Mouse (Mus musculus) embryonic facial prominence, embryonic 11.5 days (tissue): ENCODE data around the gene Ipo5. TPM values are rescaled to one million over a fixed set of nuclear protein-coding genes. Genes with fewer than 3 reads are reported as not detected.
A peak's percentile ranks its signal among the peaks of the same experiment; 100 is the strongest.

Experiments
- ATAC-seq: fragments of 200-750 bp; cut with Nextera tagmentation; replicated peaks from 2 replicates; pipeline ENCODE4 v1.8.0; 2017; ENCODE audit warnings: low read depth; ENCODE audit not compliant: insufficient number of reproducible peaks, low FRiP score, low TSS enrichment
- DNase-seq: peaks from one replicate; pipeline ENCODE4 v3.0.0-alpha.2; 2015; ENCODE audit warnings: low spot score
- H3K27ac ChIP-seq: fragments of 300-500 bp; sonication (generic); replicated peaks from 2 replicates; pipeline ENCODE4 v1.5.1; 2014; ENCODE audit warnings: mild to moderate bottlenecking, low read depth, low read length, control low read depth
- H3K27me3 ChIP-seq: fragments of 300-500 bp; sonication (generic); 2 replicates; pipeline ENCODE4 v1.6.1; 2014; ENCODE audit warnings: mild to moderate bottlenecking, low read length, moderate library complexity, mixed read lengths; ENCODE audit not compliant: control insufficient read depth, insufficient read depth
- H3K36me3 ChIP-seq: fragments of 300-500 bp; sonication (generic); replicated peaks from 2 replicates; pipeline ENCODE4 v1.6.1; 2014; ENCODE audit warnings: low read depth, mild to moderate bottlenecking, low read length, moderate library complexity, mixed read lengths; ENCODE audit not compliant: control insufficient read depth, insufficient read depth
- H3K4me1 ChIP-seq: fragments of 300-500 bp; sonication (generic); 2 replicates; pipeline ENCODE4 v1.6.1; 2014; ENCODE audit warnings: low read length, mixed read lengths; ENCODE audit not compliant: control insufficient read depth, insufficient read depth
- H3K4me2 ChIP-seq: fragments of 300-500 bp; sonication (generic); 2 replicates; pipeline ENCODE4 v1.6.1; 2014; ENCODE audit warnings: low read depth, mild to moderate bottlenecking, control low read depth, low read length, moderate library complexity
- H3K4me3 ChIP-seq: fragments of 300-500 bp; sonication (generic); 2 replicates; pipeline ENCODE4 v1.5.1; 2014; ENCODE audit warnings: low read depth, low read length, control low read depth
- H3K9ac ChIP-seq: fragments of 300-500 bp; sonication (generic); replicated peaks from 2 replicates; pipeline ENCODE4 v1.6.1; 2014; ENCODE audit warnings: mild to moderate bottlenecking, control low read depth, low read length
- H3K9me3 ChIP-seq: fragments of 300-500 bp; sonication (generic); replicated peaks from 2 replicates; pipeline ENCODE4 v1.6.1; 2016; ENCODE audit warnings: mild to moderate bottlenecking, low read length, inconsistent platforms, mixed read lengths; ENCODE audit not compliant: control insufficient read depth
- WGBS: fragments of 180-500 bp; shearing (Covaris S2); extraction: QIAGEN DNeasy Blood & Tissue Kit; methylation state at CpG from one replicate; pipeline ENCODE4 v1.1.7; 2014; 5-methylcytosine and 5-hydroxymethylcytosine counted together
- polyA plus RNA-seq: library from polyadenylated mRNA; unstranded; fragments of >200 nt; fragmentation: Nextera tagmentation; extraction: Ambion mirVana; gene quantifications from 2 replicates; pipeline ENCODE4 v1.2.1, GENCODE M21; 2014

The Ipo5 gene
- polyA plus RNA-seq, 1 experiment from 2014 or later, result 151 TPM

- no peaks in the 10 kb centered on the region for H3K36me3 ChIP-seq
- H3K9ac ChIP-seq, result no peak overlapping the region
- no peak overlapping the region for H3K4me3 ChIP-seq
- H3K4me1 ChIP-seq, result no peaks in the 10 kb centered on the region
- H3K4me2 ChIP-seq, result no peak overlapping the region
- no peaks in the 10 kb centered on the region for H3K27me3 ChIP-seq
- ATAC-seq (no peak), DNase-seq (no peak)
- H3K9me3 ChIP-seq, result no peaks in the 10 kb centered on the region
- no peak overlapping the region for H3K27ac ChIP-seq
- WGBS, result 80% methylated on average over 11 of the region's 11 CpGs
Measured at GRCm38 (mm10) chr14:120896613-120897012, 14.4 kb upstream of the Ipo5 start.

- ATAC-seq, result no peak
- Histone ChIP-seq H3K9me3 (no peaks in the 10 kb centered on the region), H3K4me1 (no peaks in the 10 kb centered on the region), H3K9ac (no peak overlapping the region), H3K4me3 (no peak overlapping the region), H3K36me3 (no peaks in the 10 kb centered on the region), H3K27me3 (no peaks in the 10 kb centered on the region), H3K27ac (no peak overlapping the region), H3K4me2 (no peak overlapping the region)
- DNase-seq, result no peak
- 74% methylated on average over 3 of the region's 3 CpGs for WGBS
Measured at GRCm38 (mm10) chr14:120898876-120899275, 12.1 kb upstream of the Ipo5 start.

GRCm38 (mm10) chr14:120909396-120909795 lies 1.6 kb upstream of the Ipo5 start:
- Histone ChIP-seq H3K4me2 (no peak overlapping the region), H3K9me3 (no peaks in the 10 kb centered on the region), H3K27ac (no peak overlapping the region), H3K36me3 (no peaks in the 10 kb centered on the region), H3K27me3 (no peaks in the 10 kb centered on the region), H3K9ac (no peak overlapping the region), H3K4me1 (no peaks in the 10 kb centered on the region), H3K4me3 (no peak overlapping the region)
- 52% methylated on average over 3 of the region's 3 CpGs for WGBS
- ATAC-seq (no peak), DNase-seq (no peak)

- Histone ChIP-seq H3K9ac (peak overlapping the region; percentile 81), H3K9me3 (no peaks in the 10 kb centered on the region), H3K27ac (peak overlapping the region; percentile 59), H3K36me3 (no peaks in the 10 kb centered on the region), H3K4me3 (peak overlapping the region; percentile 77), H3K27me3 (no peaks in the 10 kb centered on the region), H3K4me1 (no peaks in the 10 kb centered on the region), H3K4me2 (peak overlapping the region; percentile 89)
- ATAC-seq, result peak; percentile 90; the same call in 1 of the 2 replicates
- no peak for DNase-seq
- under 1% methylated on average over 18 of the region's 18 CpGs for WGBS
Measured at GRCm38 (mm10) chr14:120910320-120910719, 704 bp upstream of the Ipo5 start.

GRCm38 (mm10) chr14:120911388-120911901 lies 421 bp downstream of the Ipo5 start:
- under 1% methylated on average over 41 of the region's 63 CpGs for WGBS
- Histone ChIP-seq H3K9ac (peak overlapping the region; percentile 84), H3K9me3 (no peaks in the 10 kb centered on the region), H3K4me3 (peak overlapping the region; percentile 77), H3K4me1 (no peaks in the 10 kb centered on the region), H3K27me3 (no peaks in the 10 kb centered on the region), H3K36me3 (no peaks in the 10 kb centered on the region), H3K27ac (peak overlapping the region; percentile 83), H3K4me2 (peak overlapping the region; percentile 71)
- DNase-seq (peak; percentile 61), ATAC-seq (peak; percentile 24)

- no peaks in the 10 kb centered on the region for H3K36me3 ChIP-seq
- no peak overlapping the region for H3K27ac ChIP-seq
- H3K4me3 ChIP-seq, result peak overlapping the region; percentile 77
- H3K9me3 ChIP-seq, result no peaks in the 10 kb centered on the region
- H3K9ac ChIP-seq, result peak overlapping the region; percentile 84
- H3K4me2 ChIP-seq, result peak overlapping the region; percentile 71
- no peaks in the 10 kb centered on the region for H3K27me3 ChIP-seq
- ATAC-seq, result no peak
- WGBS, result 11% methylated on average over 11 of the region's 11 CpGs
- no peaks in the 10 kb centered on the region for H3K4me1 ChIP-seq
- no peak for DNase-seq
Measured at GRCm38 (mm10) chr14:120912090-120912710, 1.2 kb downstream of the Ipo5 start.

GRCm38 (mm10) chr14:120912916-120913315 lies 1.9 kb downstream of the Ipo5 start:
- Histone ChIP-seq H3K9me3 (no peaks in the 10 kb centered on the region), H3K9ac (no peak overlapping the region), H3K4me3 (peak overlapping the region; percentile 77; the same call in 1 of the 2 replicates), H3K27me3 (no peaks in the 10 kb centered on the region), H3K27ac (no peak overlapping the region), H3K4me2 (peak overlapping the region; percentile 71; the same call in 1 of the 2 replicates), H3K36me3 (no peaks in the 10 kb centered on the region), H3K4me1 (no peaks in the 10 kb centered on the region)
- ATAC-seq (no peak), DNase-seq (peak; percentile 13)
- 31% methylated on average over 7 of the region's 7 CpGs for WGBS

- Histone ChIP-seq H3K9ac (no peak overlapping the region), H3K4me2 (no peak overlapping the region), H3K27ac (no peak overlapping the region), H3K4me1 (no peaks in the 10 kb centered on the region), H3K27me3 (no peaks in the 10 kb centered on the region), H3K36me3 (peaks cover 11% of the 10 kb centered on the region), H3K4me3 (no peak overlapping the region), H3K9me3 (no peaks in the 10 kb centered on the region)
- WGBS, result 90% methylated on average over 4 of the region's 4 CpGs
- no peak for ATAC-seq
- no peak for DNase-seq
Measured at GRCm38 (mm10) chr14:120921805-120922204, 10.8 kb downstream of the Ipo5 start.
